Mouse (Mus musculus): ENCODE measurements around the gene Ilf2.

DNA sequence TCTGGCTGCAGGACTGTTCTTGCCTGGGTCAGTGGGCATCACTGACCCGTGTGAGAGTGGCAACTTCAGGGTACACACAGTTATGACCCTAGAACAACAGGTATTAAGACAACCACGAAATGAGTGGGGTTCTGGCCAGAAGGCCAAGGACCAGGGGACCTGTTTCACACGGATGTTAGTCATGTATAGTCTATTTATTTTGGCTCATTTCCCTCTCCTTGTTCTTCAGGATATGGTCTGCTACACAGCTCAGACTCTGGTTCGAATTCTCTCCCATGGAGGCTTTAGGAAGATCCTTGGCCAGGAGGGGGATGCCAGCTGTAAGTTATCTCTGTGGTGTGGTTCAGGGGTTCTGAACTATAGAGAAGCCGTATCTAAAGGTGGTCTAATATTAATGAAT, 11.1 kb downstream of the Ilf2 start:
- no peak for TF ChIP-seq CTCF (IDR thresholded peaks at IDR 0.05)
- no peak for TF ChIP-seq POLR2A (IDR thresholded peaks at IDR 0.05; ENCODE audit: insufficient read depth, low read depth, low read length)
- TF ChIP-seq EP300 (IDR thresholded peaks at IDR 0.05; ENCODE audit: insufficient read depth, low read depth, low read length), result no peak
